Mouse (Mus musculus) frontal cortex, adult 2 months (tissue): ENCODE results near the gene C1ra. TPM values are rescaled to one million over a fixed set of nuclear protein-coding genes. Genes with fewer than 3 reads are reported as not detected.
"Not testable (repeated sequence)": the region's sequence is repeated elsewhere in the genome, so short reads cannot be mapped to it uniquely, and the experiment has no call there.

Experiments used
- DNase-seq, 2 experiments: peaks; one replicate each; pipeline ENCODE4 v3.0.0; 2022; ENCODE audit warnings: low spot score in 1 of 2; ENCODE audit errors: extremely low spot score in 1 of 2
- polyA plus RNA-seq: library from polyadenylated mRNA; depleted of rRNA; stranded (reverse); fragments of >200 nt; gene quantifications from 2 replicates; pipeline ENCODE4 v1.2.3, GENCODE M21; 2012

C1ra gene
- polyA plus RNA-seq, 1 experiment = 1.1 TPM

DNA sequence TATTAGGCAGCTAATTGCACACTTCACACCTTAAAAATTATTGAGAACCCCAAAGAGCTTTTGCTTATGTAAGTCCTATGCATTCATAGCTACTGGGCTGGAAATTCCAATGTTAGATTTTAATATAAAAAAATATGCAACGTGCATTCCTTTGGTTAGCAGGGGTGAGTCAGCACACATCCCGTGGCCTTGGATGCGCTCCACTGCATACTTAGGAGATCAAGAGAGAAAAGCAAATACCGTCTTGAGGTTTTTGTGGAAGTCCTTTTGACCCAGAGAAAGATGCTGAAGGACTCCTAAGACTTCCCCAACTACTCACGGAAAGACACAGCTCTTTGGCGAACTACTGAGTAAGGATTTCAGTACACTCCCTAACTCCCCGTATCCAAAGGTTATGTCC, 27.4 kb upstream of the C1ra start:
- no peak for DNase-seq

DNA sequence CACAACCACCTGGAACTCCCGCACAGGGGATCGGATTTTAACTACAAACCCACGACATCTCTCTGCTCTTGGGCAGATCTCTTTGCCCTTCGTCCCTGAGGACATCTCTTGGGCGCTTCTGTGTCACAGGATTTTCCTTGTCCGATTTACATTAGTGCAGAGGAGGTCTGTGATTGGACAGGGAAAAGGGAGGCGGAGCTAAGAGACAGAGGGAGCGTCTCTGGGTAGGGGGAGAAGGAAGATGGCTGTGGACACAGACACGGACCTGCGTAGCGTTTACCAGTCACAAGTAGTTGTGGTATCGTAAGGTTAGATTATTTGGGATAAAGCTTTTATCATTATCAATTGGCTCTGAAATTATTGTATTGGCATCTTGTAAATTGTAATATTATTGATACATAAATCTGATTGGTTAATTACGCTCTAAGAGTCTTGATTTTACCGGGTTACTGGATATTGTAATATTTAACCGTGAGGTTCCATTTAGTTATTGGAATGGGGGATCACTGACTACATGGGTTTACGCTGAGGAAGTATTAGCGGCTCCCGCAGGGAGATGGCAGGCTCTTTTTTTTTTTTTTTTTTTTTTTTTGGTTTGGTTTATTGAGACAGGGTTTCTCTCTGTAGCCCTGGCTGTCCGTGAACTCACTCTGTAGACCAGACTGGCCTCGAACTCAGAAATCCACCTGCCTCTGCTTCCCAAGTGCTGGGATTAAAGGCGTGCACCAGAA, 26.6 kb upstream of the C1ra start:
- no peak for DNase-seq

DNA sequence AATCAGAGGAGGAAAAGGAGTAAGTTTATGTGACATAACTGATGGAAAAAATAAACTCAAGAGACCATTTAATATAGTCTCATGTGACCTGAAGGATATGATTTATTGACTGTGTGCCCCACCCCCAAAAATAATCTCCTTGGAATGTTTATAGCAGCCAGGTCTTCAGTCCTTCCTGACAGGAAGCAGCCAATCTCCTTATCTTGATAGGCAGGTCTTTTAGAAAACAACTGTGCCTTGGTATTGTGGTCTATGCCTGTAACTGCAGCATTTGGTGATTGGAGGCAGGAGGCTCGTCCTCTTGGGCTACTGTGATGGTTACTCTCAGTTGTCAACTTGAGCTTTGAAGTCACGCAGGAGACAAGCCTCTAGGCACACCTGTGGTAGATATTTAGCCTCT, 24.7 kb upstream of the C1ra start:
- DNase-seq = no peak

DNA sequence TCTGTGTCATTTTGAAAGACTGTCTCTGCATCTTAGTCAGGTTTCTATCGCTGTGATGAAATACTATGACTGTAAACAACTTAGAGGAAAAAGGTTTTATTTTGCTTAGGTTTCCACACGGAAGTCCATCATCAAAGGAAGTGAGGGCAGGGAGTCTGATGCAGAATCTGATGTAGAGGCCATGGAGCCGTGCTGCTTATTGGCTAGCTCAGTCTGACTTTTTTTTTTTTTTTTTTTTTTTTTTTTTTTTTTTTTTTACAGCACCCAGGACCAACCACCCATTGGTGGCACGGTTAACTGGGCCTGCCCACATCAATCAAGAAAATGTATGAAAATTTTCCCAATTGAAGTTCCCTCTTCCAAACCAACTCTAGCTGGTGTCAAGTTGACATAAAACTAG, 23.3 kb upstream of the C1ra start:
- DNase-seq = no peak

DNA sequence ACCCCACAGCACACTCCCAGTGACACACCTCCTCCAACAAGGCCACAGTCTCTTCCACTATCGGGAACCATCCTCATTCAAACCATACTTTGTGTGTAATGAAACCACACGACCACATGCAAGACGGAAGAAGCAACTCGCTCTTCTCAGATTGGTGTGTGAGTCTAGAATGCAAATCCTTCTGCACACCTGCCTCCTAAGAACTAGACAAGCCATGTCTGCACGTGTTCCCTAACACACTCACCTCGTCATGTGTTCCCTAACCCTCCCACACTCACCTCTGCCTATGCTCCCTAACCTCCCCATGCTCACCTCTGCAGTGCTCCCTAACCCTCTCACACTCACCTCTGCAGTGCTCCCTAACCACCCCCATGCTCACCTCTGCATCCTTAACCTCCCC, 20.8 kb upstream of the C1ra start:
- no peak for DNase-seq

DNA sequence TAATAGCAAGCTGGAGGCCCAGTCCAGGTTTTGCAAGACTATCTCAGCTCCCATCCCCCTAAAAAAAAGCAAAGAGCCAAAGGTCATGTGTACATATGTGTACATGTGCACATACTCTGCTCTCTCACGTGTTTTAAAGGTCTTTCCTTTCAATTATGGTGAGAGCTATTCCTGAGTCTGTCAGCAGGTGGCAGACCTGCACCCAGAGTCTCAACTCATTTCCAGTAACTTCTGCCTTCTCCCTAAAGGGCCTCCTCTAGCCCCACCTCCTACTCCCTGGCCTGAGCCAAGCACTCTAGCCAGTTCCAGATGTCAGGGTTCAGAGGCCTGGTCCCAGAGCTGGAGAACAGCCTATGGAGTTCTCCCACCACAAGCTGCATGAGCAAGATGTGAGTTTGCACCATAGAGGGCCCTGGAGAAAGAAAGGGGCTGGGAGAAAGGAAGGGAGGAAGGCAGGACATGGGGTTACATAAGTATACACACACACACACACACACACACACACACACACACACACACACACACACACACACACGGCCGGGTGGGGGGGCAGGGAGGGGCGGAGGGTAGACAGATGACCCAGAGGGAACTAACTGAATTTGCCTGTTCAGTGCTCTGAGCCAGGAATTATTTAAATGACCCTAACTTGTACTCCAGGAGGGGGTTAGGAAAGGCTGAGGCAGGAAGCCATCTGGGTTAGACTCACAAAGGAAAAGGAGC, 19.2 kb upstream of the C1ra start, which contains the start of gene C1rl:
Gene C1rl (plus strand): TSS at position 272 of the 720 bp plus-strand sequence.
- peak; percentile 41 to 85 for DNase-seq

DNA sequence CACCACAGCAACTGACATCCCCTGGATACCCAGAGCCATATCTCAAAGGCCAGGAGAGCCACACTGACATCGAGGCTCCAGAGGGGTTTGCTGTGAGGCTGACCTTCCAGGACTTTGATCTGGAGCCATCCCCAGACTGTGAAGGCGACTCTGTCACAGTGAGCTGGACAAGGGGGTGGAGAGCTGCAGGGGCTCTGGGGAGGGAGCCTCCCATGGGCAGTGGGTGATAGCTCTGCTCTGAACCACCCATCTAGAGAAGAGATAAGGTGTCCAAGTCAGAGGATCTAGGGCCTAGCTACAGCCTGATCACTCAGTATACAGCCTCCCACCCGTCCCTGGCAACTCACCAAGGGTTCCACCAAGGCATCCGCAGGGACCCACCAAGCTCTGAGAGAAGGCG, 18.3 kb upstream of the C1ra start:
- no peak for DNase-seq

DNA sequence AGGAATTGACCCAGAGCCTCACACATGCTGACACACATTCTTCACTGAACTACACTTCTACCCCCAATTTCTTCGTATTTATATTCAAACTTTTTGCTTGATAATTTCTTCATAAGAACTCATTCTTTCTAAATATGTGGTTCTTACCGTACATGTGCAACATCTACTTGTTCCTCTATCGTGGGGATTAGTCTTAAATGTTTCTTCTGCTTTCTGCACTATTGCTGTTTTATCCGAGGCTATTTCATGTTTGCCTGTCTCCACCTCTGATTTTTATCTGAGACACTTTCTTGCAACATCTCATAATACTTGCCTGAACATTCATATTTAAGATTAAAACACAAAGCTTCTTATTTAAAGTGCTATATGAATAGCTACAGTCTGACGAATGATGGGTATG, 16.2 kb upstream of the C1ra start:
- DNase-seq = no peak

DNA sequence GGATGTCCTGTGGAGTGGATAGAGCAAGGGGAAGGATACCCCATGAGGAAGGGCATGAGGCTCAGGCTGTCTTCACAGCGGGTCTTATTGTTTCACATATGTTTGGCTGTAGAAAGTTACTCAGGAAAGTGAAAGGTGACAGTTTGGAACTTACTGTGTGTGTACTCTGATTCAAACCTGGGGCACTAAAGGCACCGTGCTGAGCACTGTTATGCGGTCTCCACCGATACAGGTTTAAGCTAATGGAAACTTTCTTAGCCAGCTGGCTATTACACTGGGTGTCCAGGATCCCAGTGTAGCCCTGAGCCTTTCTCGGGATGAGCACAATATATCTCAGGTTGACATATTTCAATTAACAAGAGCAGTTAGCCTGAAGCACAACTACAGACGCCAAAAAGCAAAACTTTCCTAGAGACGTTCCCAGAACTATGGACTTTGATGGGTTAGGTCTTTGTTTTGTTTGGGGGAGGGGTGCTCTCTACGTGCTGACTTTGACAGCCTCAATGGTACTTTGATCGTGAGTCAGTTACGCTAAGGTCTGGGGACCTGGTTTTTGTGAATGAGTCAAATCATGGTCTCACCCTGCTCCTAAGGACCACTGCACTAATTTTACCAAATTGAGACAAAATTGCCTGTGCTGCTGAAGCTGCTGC, 12.2 kb upstream of the C1ra start:
- DNase-seq = no peak

DNA sequence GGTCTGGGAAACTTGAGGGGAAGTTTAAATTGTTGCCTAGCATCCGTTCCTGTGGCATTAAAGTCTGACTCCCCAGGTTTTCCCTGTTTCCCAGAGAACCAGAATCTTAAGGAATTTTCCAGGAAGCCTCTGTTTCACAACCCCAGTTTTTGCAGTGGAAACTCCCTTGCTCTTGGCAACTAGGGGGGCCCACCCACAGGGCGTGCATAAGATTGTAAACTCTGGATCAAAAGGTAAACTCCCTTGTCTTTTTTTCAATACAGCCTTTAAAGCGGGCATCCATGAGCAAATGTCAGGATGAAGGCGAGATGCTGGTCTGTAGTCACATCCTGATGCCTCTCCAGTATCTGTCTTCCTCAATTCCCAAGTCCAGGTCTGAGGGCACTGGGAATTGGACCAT, 10.7 kb upstream of the C1ra start:
- DNase-seq = no peak

DNA sequence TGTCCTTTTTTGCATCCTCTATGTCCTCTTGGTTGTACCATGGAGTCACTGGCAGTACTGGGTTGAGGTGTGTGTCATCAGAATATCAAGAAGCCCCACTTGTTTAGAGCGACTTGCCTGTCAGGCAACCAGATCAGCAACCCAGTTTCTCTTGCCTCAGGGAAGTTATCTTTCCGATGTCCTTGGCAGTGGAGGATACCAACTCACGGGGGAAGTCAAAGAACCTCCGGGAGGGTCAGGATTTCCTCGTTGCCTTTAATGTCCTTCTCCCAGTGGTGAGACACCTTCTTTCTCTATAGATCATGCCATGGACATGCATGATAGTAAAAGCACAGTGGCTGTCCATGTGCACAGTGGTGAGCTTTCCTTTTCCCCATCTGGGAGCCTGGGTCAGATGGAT, 10.2 kb upstream of the C1ra start:
- no peak for DNase-seq

DNA sequence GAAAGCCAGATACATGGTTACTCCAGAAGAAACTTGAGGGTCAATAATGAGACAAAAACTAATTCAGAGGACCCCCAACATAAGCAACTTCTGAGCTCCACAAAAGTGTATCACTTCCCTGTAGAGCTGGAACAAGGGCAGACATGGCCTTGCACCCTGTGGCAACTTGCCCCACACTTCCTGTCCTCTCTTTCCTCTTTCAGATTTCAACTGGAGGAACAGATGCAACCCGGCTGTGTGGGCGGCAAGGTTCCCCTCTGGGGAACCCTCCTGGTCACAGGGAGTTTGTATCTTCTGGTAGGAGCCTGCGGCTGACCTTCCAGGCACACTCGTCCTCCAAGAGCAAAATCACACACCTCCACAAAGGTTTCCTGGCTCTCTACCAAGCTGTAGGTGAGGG, 7.2 kb upstream of the C1ra start:
- no peak for DNase-seq

DNA sequence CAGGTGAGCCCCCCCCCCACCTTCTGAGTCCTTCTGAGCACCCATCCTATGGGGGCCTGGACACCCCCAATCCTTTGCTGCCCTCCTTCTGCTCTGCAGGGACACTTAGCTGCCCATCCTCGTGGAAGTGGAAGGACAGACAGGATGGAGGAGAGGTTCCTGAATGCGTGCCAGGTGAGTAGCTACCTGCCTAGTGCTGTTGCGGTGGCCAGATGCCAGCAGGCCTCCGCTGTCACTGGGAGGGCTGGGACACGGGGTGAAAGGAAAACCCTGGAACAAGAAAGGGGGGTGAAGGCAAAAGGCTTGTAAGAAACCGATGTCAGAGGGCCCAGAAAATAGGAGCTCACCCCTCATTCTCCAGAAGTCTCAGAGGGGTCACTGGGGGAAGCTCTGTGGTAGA, 5.2 kb upstream of the C1ra start:
- DNase-seq = no peak

DNA sequence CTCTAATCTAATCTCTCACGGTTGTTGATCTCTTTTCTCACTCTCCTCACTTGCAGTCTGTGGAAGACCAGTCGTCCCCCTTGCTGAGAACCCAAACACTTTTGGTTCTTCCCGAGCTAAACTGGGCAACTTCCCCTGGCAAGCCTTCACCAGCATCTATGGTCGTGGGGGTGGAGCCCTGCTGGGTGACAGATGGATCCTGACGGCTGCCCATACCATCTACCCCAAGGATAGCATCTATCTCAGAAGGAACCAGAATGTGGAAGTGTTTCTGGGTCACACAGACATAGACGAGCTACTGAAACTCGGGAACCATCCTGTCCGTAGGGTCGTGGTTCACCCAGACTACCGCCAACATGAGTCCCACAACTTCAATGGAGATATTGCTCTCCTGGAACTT, 3.9 kb upstream of the C1ra start:
- DNase-seq = no peak

DNA sequence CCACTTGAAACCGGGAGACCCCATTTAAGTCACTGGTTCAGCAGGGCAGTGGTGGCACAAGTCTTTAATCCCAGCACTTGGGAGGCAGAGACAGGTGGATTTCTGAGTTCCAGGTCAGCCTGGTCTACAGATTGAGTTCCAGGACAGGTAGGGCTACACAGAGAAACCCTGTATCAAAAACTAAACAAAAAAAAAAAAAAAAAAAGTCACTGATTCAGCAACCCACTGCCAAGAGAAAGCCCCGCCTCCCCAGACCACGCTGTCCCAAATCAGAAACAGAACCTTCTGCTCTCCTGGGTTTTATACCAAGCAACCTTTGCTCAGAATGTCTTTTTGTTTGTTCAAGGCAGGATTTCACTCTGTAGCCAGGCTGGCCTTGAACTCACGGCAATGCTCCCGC, 3.0 kb upstream of the C1ra start:
- not testable (repeated sequence) for DNase-seq

DNA sequence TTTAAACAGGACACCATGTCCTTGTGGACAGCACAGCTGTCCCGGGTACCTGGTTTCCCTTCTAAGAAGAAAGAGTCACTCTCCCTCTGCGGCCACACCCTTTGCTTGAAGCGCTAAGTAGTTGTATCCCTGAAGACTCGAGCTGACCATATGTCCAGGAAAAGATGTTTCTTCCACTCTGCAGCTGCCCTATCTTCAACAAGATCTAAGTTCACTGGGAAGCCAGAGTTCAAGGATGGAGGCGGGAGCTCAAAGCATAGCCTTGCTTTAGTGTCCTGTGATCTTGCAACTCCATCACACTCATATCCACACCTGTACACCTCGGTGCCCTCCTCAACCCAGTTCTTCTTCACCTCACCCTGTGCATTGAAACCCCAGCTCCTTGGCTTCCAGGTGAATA, 269 bp upstream of the C1ra start:
- DNase-seq = no peak

DNA sequence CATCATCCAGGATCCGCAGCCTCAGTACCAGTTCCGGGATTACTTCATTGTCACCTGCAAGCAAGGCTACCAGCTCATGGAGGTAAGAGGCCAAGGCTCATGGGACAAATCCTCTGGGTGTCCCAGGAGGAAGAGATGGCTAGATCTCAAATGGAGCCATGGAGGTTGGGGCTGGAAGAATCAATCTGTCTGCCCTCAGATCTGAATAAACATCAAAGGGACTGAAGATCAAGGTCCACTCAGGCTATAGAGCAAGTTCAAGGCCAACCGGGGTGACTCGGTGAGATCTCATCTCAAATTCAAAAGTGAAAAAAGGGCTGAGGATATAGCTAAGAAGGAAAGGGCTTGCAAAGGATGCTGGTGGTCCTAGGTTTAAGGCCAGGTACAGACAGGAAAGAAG, 5.5 kb downstream of the C1ra start:
- DNase-seq = not testable (repeated sequence)

DNA sequence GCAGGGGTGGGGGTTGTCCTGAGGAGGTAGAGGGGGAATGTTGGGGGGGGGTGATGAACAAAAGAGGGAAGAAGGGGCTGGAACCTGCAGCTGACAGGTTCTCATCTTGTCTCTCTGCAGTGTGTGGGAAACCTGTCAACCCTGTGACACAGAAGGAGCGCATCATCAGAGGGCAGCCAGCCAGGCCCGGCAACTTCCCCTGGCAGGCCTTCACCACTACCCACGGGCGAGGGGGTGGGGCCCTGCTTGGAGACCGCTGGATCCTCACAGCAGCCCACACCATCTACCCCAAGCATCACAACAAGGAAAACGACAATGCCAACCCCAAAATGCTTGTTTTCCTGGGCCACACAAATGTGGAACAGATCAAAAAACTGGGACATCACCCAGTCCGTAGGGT, 9.9 kb downstream of the C1ra start:
- DNase-seq = peak; percentile 28 to 77

DNA sequence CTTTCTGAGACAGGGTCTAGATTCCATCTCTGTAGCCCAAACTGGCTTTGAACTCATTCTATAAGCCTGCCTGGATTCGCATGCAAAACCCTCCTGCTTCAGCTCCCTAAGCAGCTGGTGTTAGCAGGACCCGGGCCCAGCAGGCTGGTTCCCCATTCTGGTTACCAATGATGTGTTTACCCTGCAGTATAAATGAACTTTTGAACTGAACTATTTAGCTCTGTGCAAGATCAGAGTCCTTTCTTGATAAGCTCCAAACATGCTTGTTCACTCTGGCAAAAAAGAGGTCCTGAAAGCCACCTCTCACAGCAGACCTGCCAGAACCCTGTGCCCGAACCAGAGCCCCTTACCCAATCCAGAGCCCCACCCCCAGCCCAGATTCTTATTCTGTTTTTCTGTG, 15.7 kb downstream of the C1ra start:
- no peak for DNase-seq

DNA sequence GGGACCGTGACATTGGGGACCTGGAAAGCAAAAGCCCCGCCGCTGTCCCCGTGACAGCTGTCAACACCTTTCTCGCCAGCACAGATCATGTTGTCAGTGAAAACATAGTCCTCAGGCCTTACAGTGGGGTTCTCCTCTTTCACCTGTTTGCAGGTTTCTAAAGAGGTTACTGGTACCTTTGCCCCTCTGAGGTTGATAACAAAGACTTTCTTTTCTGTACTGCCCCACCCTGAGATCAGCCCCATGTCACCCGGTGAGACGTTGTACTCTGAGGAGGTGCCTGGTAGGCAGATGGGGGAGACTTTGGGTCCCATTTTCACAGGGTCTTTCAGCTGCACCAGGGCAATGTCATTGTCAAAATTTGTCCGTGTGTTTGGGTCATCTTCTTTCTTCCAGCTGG, 18.9 kb downstream of the C1ra start:
- DNase-seq = no peak

DNA sequence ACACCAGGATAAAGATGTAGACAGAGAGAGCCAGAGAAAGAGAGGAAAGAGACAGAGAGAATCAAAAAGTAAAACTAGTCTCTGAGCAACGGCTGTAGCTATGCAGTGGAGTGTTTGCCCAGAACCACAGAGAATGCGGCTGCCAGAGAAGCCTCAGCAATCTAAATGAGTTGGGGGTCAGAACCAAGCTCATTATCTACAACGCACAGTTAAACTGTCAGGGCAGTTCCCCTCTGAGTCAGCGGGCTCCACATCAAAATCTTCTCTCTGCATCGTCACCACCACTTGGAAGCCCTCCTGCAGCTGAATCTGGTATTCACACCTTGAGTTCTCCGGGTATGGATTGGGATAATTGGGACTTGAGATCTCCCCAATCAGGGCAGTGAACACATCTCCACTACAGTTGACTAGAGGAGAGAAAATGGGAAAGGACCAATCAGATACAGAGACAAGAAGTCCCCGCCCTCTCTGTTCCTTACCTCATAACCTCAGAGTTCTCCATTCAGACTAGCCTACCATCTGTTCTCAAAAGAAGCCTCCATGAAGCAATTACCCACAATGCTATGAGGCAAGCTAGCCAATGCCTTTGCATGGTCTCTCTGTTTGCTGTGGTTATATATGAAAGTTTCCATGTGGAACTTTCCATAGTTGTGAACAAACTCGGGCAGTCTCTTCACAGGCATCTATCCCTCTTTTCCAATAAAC, 24.1 kb downstream of the C1ra start:
- DNase-seq = not testable (repeated sequence)
